Mouse (Mus musculus) erythroid progenitor cell, adult 5-6 weeks (primary cell): ENCODE data around the gene Zfp57. TPM values are rescaled to one million over a fixed set of nuclear protein-coding genes. Genes with fewer than 3 reads are reported as not detected.

Experiments
- ATAC-seq: replicated peaks from 2 replicates; pipeline ENCODE4 v1.8.0; 2016; ENCODE audit warnings: moderate number of reproducible peaks, mild to moderate bottlenecking, moderate TSS enrichment, inconsistent platforms; ENCODE audit not compliant: poor library complexity, low FRiP score, severe bottlenecking
- total RNA-seq, 2 experiments: library from RNA; stranded (forward) in 1 of 2; stranded (reverse) in 1 of 2; fragments of 150-400 nt in 1 of 2; fragments of 186-747, 209-891 nt in 1 of 2; gene quantifications; 2 replicates each; pipeline versions ENCODE4 v1.2.3 to v1.2.4; 2015 to 2017; ENCODE audit warnings: low replicate concordance in 2 of 2

The Zfp57 gene
- total RNA-seq, 2 experiments from 2014 or later = not detected

DNA sequence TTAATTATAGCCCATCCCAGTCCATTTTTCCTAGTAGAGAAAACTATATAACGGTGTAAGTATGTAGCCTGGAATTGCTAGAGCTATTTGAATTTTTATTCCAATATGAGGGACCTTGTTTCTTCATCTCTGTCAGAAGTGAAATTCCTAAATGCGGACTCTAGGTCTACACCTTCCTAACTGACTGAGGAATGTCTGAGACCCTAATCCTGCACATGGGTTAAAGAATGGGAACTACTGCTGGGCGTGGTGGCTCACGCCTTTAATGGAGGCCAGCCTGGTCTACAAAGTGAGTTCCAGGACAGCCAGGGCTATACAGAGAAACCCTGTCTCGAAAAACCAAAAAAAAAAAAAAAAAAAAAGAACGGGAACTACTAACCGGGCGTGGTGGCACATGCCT is 28.2 kb downstream of the Zfp57 start:
- ATAC-seq = no peak

DNA sequence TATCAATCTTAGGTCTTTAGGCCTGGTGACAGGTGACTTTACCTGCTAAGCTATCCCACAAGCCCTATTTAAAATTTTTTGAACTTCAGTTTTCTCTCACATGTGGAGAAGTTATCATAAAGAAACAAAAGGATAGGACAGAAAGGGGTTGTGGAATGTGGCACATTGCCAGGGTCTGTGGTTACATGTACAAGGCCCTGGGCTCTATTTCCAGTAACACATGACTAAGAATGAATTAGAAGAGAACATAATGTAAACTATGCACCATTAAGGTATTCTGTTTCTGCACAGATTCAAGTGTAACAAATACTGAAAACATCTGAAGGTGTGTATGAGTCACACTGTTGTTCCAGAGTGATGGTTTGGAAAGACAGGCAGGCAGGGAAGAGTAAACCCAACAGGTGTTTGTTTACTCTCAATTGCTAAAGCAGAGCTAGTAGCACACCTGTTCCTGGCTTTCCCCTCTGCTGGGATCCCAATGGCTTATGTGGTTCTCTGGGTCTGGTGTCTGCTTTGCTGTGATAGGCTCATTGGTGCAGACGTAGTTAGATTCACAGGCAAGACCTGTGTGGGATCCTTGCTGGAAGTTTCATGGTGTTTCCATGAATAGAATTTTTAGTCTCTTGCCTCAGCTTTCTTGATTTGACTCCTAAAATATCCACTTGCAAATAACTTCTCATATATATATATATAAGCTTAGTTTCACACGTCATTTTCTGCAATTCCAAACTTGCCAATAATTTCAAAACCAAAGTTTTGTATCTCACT is 38.3 kb downstream of the Zfp57 start:
- no peak for ATAC-seq

DNA sequence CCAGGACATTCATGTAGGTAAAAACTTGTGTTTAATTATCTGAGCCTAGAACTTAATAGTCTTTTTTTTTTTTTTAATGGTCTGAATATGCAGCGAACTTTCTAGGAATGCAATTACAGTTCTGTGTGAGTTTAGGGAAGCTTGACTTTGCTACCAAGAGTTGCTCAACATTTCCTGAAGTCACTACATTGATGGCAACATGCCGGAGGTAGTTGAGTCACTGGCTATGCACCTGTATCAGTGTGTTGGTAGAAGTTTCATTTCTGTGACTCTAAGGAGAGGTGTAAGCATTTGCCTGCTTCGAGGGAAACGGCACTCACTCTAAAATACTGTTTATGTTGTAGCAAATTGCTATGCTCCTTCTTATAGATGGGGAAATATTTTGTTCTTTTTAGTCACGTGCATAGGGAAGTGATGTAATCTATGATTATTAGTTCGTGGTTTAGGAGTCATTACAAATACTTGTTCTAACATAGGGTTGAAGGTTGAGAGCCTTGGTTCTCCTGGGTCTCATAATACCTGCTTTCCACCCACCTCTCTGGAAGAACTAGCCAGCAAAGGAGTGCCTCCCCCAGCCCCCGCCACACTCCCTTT is 43.8 kb downstream of the Zfp57 start:
- ATAC-seq = no peak

DNA sequence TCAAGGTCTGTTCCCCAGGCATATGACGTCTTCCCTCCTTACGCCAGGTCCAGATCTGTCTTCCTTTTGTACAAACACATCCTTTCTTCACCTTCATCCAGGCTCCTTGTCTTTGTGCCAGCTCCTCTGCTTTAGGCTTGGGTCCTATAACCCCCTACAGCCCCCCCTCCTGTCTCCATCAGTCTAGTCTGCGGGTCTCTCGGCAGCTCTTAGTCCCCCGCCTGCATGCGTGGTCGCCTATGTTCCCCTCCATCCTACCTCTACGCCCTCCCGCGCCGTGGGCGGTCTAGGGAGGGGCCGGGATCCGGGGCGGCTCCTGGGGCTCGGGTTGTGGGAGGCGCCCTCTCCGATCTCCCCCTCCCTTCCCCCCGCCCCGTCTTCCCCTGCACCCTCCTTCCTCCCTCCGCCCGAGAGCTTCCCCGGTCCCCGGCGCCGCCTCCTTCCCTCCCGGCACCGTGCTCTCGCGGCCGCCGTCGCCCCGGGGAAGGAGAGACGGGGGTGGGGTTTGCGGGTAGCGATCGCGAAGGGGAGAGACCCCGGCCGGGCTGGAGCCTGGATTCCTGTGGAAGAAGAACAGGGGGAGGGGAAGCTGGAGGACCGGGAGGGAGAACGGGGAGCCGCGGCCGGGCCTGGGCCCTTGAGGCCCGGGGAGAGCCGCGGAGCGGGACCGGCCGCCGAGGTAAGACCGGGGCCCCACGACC is 44.8 kb downstream of the Zfp57 start, which contains the start of gene Gabbr1:
TSS of gene Gabbr1 (plus strand) at position 356 of the 701 bp plus-strand sequence.
- ATAC-seq = no peak

DNA sequence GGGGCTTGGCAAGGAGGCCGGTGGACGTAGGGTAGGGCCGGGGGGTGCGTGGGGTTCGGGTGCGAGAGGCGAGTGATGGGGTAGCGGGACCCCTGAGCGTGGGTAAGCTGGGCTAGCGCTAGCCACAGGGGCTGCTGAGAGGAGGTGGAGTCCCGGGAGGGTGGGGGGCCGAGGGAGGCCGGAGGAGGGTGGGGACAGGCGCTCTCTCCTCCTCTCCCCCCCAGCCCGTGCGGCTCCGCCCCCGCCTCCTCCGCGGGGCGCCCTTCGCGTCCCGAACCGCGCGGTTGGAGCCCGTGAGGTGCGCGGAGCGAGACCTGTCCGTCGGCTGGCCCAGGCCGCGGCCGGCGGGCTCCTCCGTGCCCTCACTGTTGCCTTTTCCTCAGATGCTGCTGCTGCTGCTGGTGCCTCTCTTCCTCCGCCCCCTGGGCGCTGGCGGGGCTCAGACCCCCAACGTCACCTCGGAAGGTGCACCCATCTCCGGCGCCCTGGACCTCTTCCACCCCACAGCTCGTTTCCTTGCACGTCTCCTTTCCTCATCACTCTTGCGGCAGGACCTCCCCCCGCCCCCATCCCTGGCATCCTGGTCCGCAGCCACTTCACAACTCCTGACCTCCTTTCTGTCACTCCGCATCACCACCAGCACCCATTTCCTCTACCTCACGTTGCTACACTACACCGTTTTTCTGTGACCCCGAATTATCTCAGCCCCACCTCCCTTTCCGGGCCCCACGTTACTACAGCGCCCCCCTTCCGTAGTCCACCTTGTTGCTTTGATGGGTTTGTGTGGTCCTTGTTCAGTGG is 45.5 kb downstream of the Zfp57 start:
- no peak for ATAC-seq

DNA sequence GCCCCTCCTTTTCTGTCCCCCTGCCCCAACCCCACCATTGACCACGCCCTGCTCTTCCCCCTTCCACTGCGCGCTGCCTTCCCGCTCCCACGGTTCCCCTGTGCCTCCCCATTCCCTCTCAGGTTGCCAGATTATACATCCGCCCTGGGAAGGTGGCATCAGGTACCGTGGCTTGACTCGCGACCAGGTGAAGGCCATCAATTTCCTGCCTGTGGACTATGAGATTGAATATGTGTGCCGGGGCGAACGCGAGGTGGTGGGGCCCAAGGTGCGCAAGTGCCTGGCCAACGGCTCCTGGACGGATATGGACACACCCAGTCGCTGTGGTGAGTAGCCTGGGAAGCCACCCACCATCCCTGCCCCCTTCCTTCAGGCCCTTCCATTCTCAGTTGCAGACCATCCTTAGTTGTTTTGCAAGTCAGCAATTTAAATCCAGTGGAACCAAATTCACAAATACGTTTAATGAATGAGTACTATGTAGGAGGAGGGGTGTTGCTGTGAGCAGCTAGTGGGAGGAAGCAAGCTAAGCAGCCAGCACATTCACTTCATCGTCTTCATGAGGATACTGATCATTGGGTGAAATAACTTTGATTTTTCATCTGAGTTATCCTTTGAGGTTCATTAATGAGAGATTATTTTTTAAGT is 46.5 kb downstream of the Zfp57 start:
- ATAC-seq = no peak

DNA sequence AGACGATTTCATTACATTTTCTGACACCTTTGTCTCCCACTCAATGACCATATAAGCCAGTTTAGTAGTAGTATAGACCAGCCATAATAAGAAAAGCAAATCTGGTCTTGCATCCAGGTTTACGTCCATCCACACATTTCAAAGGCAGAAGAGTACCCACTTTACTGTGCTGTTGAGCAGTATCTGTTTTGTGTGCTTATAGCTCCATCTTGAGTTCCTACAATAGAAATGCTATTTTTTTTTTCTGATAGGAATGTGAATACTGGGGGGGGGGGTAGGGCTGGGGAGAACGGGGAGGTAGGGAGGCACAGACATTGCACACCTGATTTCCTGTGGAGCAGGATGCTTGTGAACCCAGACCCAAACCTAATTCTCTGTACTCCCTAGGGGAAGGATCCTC is 47.0 kb downstream of the Zfp57 start:
- no peak for ATAC-seq

DNA sequence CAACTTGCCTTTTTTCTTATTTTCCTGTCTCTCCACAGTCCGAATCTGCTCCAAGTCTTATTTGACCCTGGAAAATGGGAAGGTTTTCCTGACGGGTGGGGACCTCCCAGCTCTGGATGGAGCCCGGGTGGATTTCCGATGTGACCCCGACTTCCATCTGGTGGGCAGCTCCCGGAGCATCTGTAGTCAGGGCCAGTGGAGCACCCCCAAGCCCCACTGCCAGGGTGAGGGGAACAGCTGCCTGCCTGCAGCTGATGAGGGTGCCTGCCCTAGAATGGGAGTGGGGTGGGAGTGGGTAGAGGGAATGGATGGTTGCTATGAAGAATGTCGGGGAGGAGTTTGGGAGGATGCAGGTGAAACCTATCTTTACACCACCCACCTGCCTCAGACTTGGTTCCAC is 47.4 kb downstream of the Zfp57 start:
- ATAC-seq = no peak

DNA sequence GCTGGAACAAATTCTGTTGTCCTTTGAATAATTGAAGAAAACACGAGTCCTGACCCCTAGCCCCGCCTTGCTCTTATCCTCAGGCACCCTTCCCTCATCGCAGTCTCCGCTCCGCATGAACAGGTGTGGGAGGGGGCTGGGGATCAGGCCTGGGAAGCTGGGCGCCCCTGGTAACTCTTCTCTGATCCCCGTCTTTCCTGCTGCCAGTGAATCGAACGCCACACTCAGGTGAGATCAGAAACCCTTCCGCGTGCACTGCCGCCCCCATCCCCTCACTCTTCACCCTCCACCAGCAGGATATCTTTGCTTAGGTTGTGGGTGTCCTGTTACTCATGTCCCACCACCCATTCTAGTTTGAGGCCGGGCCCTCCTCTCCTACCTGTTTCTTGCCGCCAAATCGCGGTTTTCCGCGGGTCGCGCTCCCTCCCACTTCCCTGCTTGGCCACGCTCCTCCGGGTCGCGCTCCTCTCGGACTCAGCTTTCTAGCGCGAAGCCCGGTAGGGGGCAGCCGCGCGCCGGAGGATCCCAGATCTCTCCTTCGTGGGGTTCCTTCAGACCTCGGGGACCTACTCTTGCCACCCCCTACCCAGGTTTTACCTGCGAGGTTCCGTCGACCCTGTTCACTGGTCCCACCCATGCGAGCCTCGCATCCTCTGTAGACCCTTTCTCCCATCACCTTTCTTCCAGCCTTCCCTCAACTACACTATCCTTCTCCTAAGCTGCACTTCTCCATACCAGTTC is 48.8 kb downstream of the Zfp57 start:
- ATAC-seq = no peak

DNA sequence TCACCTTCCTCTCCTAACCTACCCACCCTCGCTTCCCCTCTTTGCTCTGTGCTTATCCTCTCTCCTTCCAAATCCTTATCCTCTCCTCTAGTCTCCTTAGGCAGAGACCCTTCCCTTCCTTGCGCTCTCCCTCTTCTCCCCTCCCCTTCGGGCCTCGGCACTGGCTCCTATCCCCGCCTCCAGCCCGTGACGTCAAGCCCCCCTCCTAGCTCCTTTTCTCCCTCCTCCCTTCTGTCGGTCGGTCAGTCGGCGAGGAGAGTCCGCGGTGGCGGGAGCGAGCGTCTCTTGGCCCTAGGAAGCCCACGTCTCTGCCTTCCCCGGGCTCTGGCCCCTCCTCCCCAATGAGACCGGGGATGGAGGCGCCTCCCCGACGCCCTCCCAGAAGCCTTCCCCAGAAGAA is 49.4 kb downstream of the Zfp57 start:
- ATAC-seq = no peak

DNA sequence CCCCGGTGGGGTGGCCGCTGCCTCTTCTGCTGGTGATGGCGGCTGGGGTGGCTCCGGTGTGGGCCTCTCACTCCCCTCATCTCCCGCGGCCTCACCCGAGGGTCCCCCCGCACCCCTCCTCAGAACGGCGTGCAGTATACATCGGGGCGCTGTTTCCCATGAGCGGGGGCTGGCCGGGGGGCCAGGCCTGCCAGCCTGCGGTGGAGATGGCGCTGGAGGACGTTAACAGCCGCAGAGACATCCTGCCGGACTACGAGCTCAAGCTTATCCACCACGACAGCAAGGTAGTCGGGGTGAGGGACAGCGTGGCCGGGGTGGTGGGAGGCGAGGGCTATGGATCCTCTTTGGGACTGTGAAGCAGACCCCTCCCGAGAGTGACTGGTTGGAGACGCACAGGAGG is 49.9 kb downstream of the Zfp57 start:
- no peak for ATAC-seq

DNA sequence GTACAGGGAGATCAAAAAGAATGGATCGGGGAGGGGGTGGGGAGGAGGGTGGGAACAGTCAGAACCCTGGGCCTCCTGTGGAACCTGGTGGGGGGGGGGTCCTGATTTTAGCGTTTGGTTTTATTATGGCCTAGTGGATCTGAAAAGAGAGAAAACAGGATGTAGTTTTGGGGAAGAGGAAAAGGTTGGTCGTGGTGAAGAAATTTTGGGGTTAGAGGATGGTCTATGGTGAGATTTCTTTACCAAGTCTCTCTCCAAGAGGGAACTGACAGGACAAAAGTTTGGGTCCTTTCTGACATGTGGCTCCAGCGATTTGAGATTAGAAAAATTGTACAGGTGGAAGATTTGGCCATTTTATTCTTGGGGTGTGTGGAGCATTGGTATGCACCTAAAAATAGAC is 50.8 kb downstream of the Zfp57 start:
- ATAC-seq = no peak

DNA sequence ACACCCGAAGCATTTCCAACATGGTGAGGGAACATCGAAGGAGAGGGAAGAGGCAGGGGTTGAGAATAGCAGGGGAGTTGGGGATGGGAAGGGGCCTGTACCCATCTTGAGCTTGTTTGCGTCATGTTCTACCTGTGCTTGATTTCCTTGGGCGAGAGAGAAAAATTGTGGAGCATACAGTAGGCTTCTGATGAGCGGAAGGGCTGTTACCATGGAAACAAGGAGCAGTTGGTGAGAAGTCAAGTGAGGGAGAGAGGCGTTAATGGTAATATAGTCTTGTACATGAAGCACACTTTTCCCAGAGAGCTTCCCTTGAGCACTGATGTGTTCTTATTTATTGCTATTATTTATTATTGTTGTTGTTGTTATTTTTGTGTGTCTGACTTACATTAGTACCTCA is 56.0 kb downstream of the Zfp57 start:
- ATAC-seq = no peak

Other genes starting within 250 kb of the Zfp57 start
- not detected in 2 replicates for gene H2-M10.5, start 228.3 kb upstream of the Zfp57 start, total RNA-seq (2015; ENCODE audit: low replicate concordance)
- gene H2-M10.5, start 228.3 kb upstream of the Zfp57 start, total RNA-seq (2017; ENCODE audit: low replicate concordance) = not detected in 2 replicates
- gene H2-M10.6, start 189.0 kb upstream of the Zfp57 start, total RNA-seq (2015; ENCODE audit: low replicate concordance) = not detected in 2 replicates
- not detected in 2 replicates for gene H2-M10.6, start 189.0 kb upstream of the Zfp57 start, total RNA-seq (2017; ENCODE audit: low replicate concordance)
- gene Trim26, start 164.0 kb upstream of the Zfp57 start, total RNA-seq (2015; ENCODE audit: low replicate concordance) = 41.8 and 46.5 TPM in 2 replicates
- 13.9 and 15.8 TPM in 2 replicates for gene Trim26, start 164.0 kb upstream of the Zfp57 start, total RNA-seq (2017; ENCODE audit: low replicate concordance)
- 2.2 TPM in 1 of 2 replicates, not detected in the other for gene Trim15, start 134.0 kb upstream of the Zfp57 start, total RNA-seq (2015; ENCODE audit: low replicate concordance)
- gene Trim15, start 134.0 kb upstream of the Zfp57 start, total RNA-seq (2017; ENCODE audit: low replicate concordance) = 0.51 and 1.4 TPM in 2 replicates
- gene Trim10, start 131.6 kb upstream of the Zfp57 start, total RNA-seq (2015; ENCODE audit: low replicate concordance) = 270 and 287 TPM in 2 replicates
- gene Trim10, start 131.6 kb upstream of the Zfp57 start, total RNA-seq (2017; ENCODE audit: low replicate concordance) = 428 and 543 TPM in 2 replicates
- gene Trim40, start 111.0 kb upstream of the Zfp57 start, total RNA-seq (2015; ENCODE audit: low replicate concordance) = not detected in 2 replicates
- gene Trim40, start 111.0 kb upstream of the Zfp57 start, total RNA-seq (2017; ENCODE audit: low replicate concordance) = 1.8 TPM in 1 of 2 replicates, not detected in the other
- gene Trim31, start 103.0 kb upstream of the Zfp57 start, total RNA-seq (2015; ENCODE audit: low replicate concordance) = not detected in 2 replicates
- not detected in 2 replicates for gene Trim31, start 103.0 kb upstream of the Zfp57 start, total RNA-seq (2017; ENCODE audit: low replicate concordance)
- gene Rnf39, start 58.2 kb upstream of the Zfp57 start, total RNA-seq (2015; ENCODE audit: low replicate concordance) = not detected in 2 replicates
- gene Rnf39, start 58.2 kb upstream of the Zfp57 start, total RNA-seq (2017; ENCODE audit: low replicate concordance) = not detected in 2 replicates
- 8.6 and 24.3 TPM in 2 replicates for gene Ppp1r11, start 49.4 kb upstream of the Zfp57 start, total RNA-seq (2015; ENCODE audit: low replicate concordance)
- gene Ppp1r11, start 49.4 kb upstream of the Zfp57 start, total RNA-seq (2017; ENCODE audit: low replicate concordance) = 2.2 and 10.8 TPM in 2 replicates
- 6.7 and 32.4 TPM in 2 replicates for gene Znrd1, start 42.6 kb upstream of the Zfp57 start, total RNA-seq (2015; ENCODE audit: low replicate concordance)
- 4.4 TPM in 1 of 2 replicates, not detected in the other for gene Znrd1, start 42.6 kb upstream of the Zfp57 start, total RNA-seq (2017; ENCODE audit: low replicate concordance)
- 9.6 TPM in 1 of 2 replicates, not detected in the other for gene Znrd1as, start 42.6 kb upstream of the Zfp57 start, total RNA-seq (2015; ENCODE audit: low replicate concordance)
- 9.8 TPM in 1 of 2 replicates, not detected in the other for gene Znrd1as, start 42.6 kb upstream of the Zfp57 start, total RNA-seq (2017; ENCODE audit: low replicate concordance)
- not detected in 2 replicates for gene 2410137M14Rik, start 19.9 kb upstream of the Zfp57 start, total RNA-seq (2015; ENCODE audit: low replicate concordance)
- gene 2410137M14Rik, start 19.9 kb upstream of the Zfp57 start, total RNA-seq (2017; ENCODE audit: low replicate concordance) = not detected in 2 replicates
- not detected in 2 replicates for gene H2-M5, start 11.6 kb upstream of the Zfp57 start, total RNA-seq (2015; ENCODE audit: low replicate concordance)
- gene H2-M5, start 11.6 kb upstream of the Zfp57 start, total RNA-seq (2017; ENCODE audit: low replicate concordance) = not detected in 2 replicates
- gene Mog, start 22.2 kb downstream of the Zfp57 start, total RNA-seq (2015; ENCODE audit: low replicate concordance) = not detected in 2 replicates
- gene Mog, start 22.2 kb downstream of the Zfp57 start, total RNA-seq (2017; ENCODE audit: low replicate concordance) = not detected in 2 replicates
- gene Gabbr1, start 44.8 kb downstream of the Zfp57 start, total RNA-seq (2015; ENCODE audit: low replicate concordance) = 3.8 and 11.5 TPM in 2 replicates
- 0.51 and 1.5 TPM in 2 replicates for gene Gabbr1, start 44.8 kb downstream of the Zfp57 start, total RNA-seq (2017; ENCODE audit: low replicate concordance)
- not detected in 2 replicates for gene Olfr90, start 87.3 kb downstream of the Zfp57 start, total RNA-seq (2015; ENCODE audit: low replicate concordance)
- gene Olfr90, start 87.3 kb downstream of the Zfp57 start, total RNA-seq (2017; ENCODE audit: low replicate concordance) = not detected in 2 replicates
- not detected in 2 replicates for gene Olfr91, start 97.1 kb downstream of the Zfp57 start, total RNA-seq (2015; ENCODE audit: low replicate concordance)
- not detected in 2 replicates for gene Olfr91, start 97.1 kb downstream of the Zfp57 start, total RNA-seq (2017; ENCODE audit: low replicate concordance)
- gene Olfr92, start 118.9 kb downstream of the Zfp57 start, total RNA-seq (2015; ENCODE audit: low replicate concordance) = not detected in 2 replicates
- gene Olfr92, start 118.9 kb downstream of the Zfp57 start, total RNA-seq (2017; ENCODE audit: low replicate concordance) = not detected in 2 replicates
- gene Olfr93, start 160.3 kb downstream of the Zfp57 start, total RNA-seq (2015; ENCODE audit: low replicate concordance) = not detected in 2 replicates
- not detected in 2 replicates for gene Olfr93, start 160.3 kb downstream of the Zfp57 start, total RNA-seq (2017; ENCODE audit: low replicate concordance)
- gene Ubd, start 192.7 kb downstream of the Zfp57 start, total RNA-seq (2015; ENCODE audit: low replicate concordance) = 4.0 TPM in 1 of 2 replicates, not detected in the other
- gene Ubd, start 192.7 kb downstream of the Zfp57 start, total RNA-seq (2017; ENCODE audit: low replicate concordance) = 4.5 and 8.9 TPM in 2 replicates
- not detected in 2 replicates for gene Olfr94, start 199.8 kb downstream of the Zfp57 start, total RNA-seq (2015; ENCODE audit: low replicate concordance)
- gene Olfr94, start 199.8 kb downstream of the Zfp57 start, total RNA-seq (2017; ENCODE audit: low replicate concordance) = not detected in 2 replicates
- gene Olfr95, start 212.0 kb downstream of the Zfp57 start, total RNA-seq (2015; ENCODE audit: low replicate concordance) = not detected in 2 replicates
- not detected in 2 replicates for gene Olfr95, start 212.0 kb downstream of the Zfp57 start, total RNA-seq (2017; ENCODE audit: low replicate concordance)
- gene Olfr96, start 219.0 kb downstream of the Zfp57 start, total RNA-seq (2015; ENCODE audit: low replicate concordance) = not detected in 2 replicates
- gene Olfr96, start 219.0 kb downstream of the Zfp57 start, total RNA-seq (2017; ENCODE audit: low replicate concordance) = not detected in 2 replicates
- gene Olfr97, start 236.2 kb downstream of the Zfp57 start, total RNA-seq (2015; ENCODE audit: low replicate concordance) = not detected in 2 replicates
- gene Olfr97, start 236.2 kb downstream of the Zfp57 start, total RNA-seq (2017; ENCODE audit: low replicate concordance) = not detected in 2 replicates